Mouse (Mus musculus): ENCODE measurements around the gene Ankrd54. TPM values are rescaled to one million over a fixed set of nuclear protein-coding genes. Genes with fewer than 3 reads are reported as not detected.

Ankrd54 gene
- polyA plus RNA-seq (2014; fragmentation: Nextera tagmentation; extraction: Ambion mirVana): 20.2 and 23.0 TPM in 2 replicates

DNA sequence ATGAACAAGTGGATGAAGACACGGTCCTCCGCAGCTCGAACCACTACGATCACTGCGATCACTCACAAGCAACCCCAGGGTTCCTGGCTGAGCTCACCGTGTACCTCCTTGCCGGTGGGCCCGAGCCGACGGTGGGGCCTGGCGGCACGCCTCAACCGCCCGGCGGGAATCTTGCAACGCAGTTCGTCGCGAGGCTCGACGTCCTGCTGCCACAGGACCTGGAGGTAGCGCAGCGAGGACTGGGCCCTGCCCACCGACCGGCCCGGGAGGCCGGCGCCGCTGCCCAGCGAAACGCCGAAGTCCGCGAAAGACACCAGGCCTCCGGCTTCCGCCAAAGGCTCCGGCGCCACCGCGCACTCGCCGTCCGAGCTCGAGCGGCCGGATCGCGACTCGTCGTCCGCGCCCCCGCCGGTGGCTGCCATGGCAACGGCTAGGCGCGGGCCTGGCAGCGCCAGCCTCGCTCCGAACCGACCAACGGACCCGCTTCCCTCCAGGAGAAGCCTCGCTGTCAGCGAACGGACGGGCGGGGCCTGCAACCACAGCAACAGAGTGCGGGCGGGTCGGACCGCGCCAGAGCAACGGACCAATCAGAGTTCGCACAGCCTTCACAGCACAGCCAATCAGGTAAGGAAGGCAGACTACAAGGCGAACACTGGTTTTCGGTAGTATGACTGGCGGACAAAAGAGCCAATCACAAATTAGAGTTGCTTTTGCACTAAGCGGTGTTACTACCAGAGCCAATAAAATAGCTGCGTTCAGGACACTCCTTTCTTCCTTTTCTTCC is at the start of gene Ankrd54:
Gene Ankrd54, minus strand, starts transcription at position 518 of the 784 bp plus-strand sequence.
- peaks cover 35% of the 10 kb centered on the region for H3K36me3 ChIP-seq (ENCODE audit: control insufficient read depth, insufficient read depth, low read length)
- under 1% methylated on average over 79 of the region's 80 CpGs for WGBS
- H3K4me3 ChIP-seq (ENCODE audit: control insufficient read depth in 1 of 2, insufficient read depth in 1 of 2, low read depth in 1 of 2, low read length in 2 of 2): peak within 1 kb of the TSS; percentile 77 to 93
- H3K9me3 ChIP-seq (ENCODE audit: control insufficient read depth, low read length): no peaks in the 10 kb centered on the region
- no peaks in the 10 kb centered on the region for H3K27me3 ChIP-seq (ENCODE audit: control insufficient read depth, insufficient read depth, low read length)
- H3K27ac ChIP-seq (replicated peaks in 1 of 2; ENCODE audit: control insufficient read depth in 1 of 2, insufficient read depth in 1 of 2, low read depth in 2 of 2, low read length in 2 of 2): peak within 1 kb of the TSS; percentile 64 to 77
- peak within 1 kb of the TSS; percentile 90 for H3K9ac ChIP-seq (ENCODE audit: low read length)
- peak within 1 kb of the TSS; percentile 89 for H3K4me2 ChIP-seq (ENCODE audit: low read length)
- ATAC-seq (ENCODE audit: insufficient number of reproducible peaks, insufficient read depth, low FRiP score, low read depth): peak; percentile 100
- peaks cover 0 to 13% of the 10 kb centered on the region in 2 experiments; a peak in 2 of 4 replicates for H3K4me1 ChIP-seq (ENCODE audit: control insufficient read depth in 2 of 2, insufficient read depth in 2 of 2, low read length in 2 of 2)

GRCm38 (mm10) chr15:79111774-79112173 is 49.1 kb upstream of the Ankrd54 start:
- peak overlapping the region; percentile 95 to 98 for H3K27ac ChIP-seq (replicated peaks in 1 of 2; ENCODE audit: control insufficient read depth in 1 of 2, insufficient read depth in 1 of 2, low read depth in 2 of 2, low read length in 2 of 2)
- peak; percentile 65 for ATAC-seq (ENCODE audit: insufficient number of reproducible peaks, insufficient read depth, low FRiP score, low read depth)
- H3K4me2 ChIP-seq (ENCODE audit: low read length): peak overlapping the region; percentile 95
- peaks cover 26 to 37% of the 10 kb centered on the region in 2 experiments for H3K4me1 ChIP-seq (ENCODE audit: control insufficient read depth in 2 of 2, insufficient read depth in 2 of 2, low read length in 2 of 2)
- H3K9ac ChIP-seq (ENCODE audit: low read length): peak overlapping the region; percentile 99
- H3K9me3 ChIP-seq (ENCODE audit: control insufficient read depth, low read length): no peaks in the 10 kb centered on the region
- no peaks in the 10 kb centered on the region for H3K27me3 ChIP-seq (ENCODE audit: control insufficient read depth, insufficient read depth, low read length)
- peak overlapping the region; percentile 26; a peak in 3 of 4 replicates for H3K4me3 ChIP-seq (ENCODE audit: control insufficient read depth in 1 of 2, insufficient read depth in 1 of 2, low read depth in 1 of 2, low read length in 2 of 2)
- 10% methylated on average over 4 of the region's 4 CpGs for WGBS
- H3K36me3 ChIP-seq (ENCODE audit: control insufficient read depth, insufficient read depth, low read length): peaks cover 42% of the 10 kb centered on the region

DNA sequence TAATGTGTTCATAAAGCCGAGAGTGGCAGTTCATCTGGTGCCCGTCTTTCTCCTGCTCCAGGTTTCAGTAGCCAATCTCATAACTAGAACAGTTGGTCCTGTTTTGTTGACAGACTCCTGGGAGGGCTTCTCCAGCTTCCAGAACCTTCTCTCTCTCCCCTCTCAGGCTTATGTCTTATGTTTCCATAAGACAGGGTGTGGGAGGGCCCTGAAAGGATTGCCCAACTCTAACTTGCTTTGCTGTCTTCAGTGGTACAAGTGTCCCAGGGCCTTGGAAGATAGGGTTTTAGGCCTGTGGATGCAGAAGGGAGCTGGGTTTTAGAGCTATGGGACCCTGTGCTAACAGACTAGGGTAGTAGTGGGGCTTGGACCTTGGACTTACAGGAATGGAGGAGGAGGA is 47.8 kb upstream of the Ankrd54 start:
- Histone ChIP-seq H3K4me1 (ENCODE audit: control insufficient read depth in 2 of 2, insufficient read depth in 2 of 2, low read length in 2 of 2) (peaks cover 26 to 37% of the 10 kb centered on the region in 2 experiments), H3K27me3 (ENCODE audit: control insufficient read depth, insufficient read depth, low read length) (no peaks in the 10 kb centered on the region), H3K4me2 (ENCODE audit: low read length) (peak overlapping the region; percentile 95), H3K36me3 (ENCODE audit: control insufficient read depth, insufficient read depth, low read length) (peaks cover 30% of the 10 kb centered on the region), H3K4me3 (ENCODE audit: control insufficient read depth in 1 of 2, insufficient read depth in 1 of 2, low read depth in 1 of 2, low read length in 2 of 2) (peak overlapping the region; percentile 94 to 95), H3K9ac (ENCODE audit: low read length) (peak overlapping the region; percentile 99), H3K27ac (replicated peaks in 1 of 2; ENCODE audit: control insufficient read depth in 1 of 2, insufficient read depth in 1 of 2, low read depth in 2 of 2, low read length in 2 of 2) (peak overlapping the region; percentile 95 to 98), H3K9me3 (ENCODE audit: control insufficient read depth, low read length) (no peaks in the 10 kb centered on the region)
- WGBS: 46% methylated on average over 2 of the region's 2 CpGs
- no peak for ATAC-seq (ENCODE audit: insufficient number of reproducible peaks, insufficient read depth, low FRiP score, low read depth)

DNA sequence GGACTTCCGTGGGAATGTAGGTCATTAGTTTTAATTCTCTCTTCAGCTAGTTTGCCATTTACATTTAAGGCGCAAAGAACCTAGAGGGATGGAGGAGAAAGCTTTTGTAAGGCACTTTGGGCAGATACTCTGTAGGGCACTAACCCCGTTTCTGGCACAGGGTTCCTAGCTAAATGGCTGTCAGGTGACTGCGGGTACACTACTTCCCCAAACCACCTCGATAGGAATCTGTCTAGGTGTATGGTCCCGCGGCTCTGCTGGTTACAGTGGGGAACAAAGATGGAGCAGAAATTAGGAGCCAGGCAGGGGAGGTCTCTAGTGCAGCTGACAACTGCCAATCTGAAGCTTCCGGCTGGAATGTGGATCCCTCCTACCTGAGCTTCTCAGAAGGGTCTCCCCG is 47.3 kb upstream of the Ankrd54 start:
- Histone ChIP-seq H3K4me1 (ENCODE audit: control insufficient read depth in 2 of 2, insufficient read depth in 2 of 2, low read length in 2 of 2) (peaks cover 26 to 37% of the 10 kb centered on the region in 2 experiments), H3K4me2 (ENCODE audit: low read length) (peak overlapping the region; percentile 95), H3K4me3 (ENCODE audit: control insufficient read depth in 1 of 2, insufficient read depth in 1 of 2, low read depth in 1 of 2, low read length in 2 of 2) (peak overlapping the region; percentile 94 to 95), H3K27ac (replicated peaks in 1 of 2; ENCODE audit: control insufficient read depth in 1 of 2, insufficient read depth in 1 of 2, low read depth in 2 of 2, low read length in 2 of 2) (peak overlapping the region; percentile 95 to 98), H3K36me3 (ENCODE audit: control insufficient read depth, insufficient read depth, low read length) (peaks cover 25% of the 10 kb centered on the region), H3K9me3 (ENCODE audit: control insufficient read depth, low read length) (no peaks in the 10 kb centered on the region), H3K9ac (ENCODE audit: low read length) (peak overlapping the region; percentile 99), H3K27me3 (ENCODE audit: control insufficient read depth, insufficient read depth, low read length) (no peaks in the 10 kb centered on the region)
- ATAC-seq (ENCODE audit: insufficient number of reproducible peaks, insufficient read depth, low FRiP score, low read depth): no peak
- WGBS: 9% methylated on average over 9 of the region's 9 CpGs

DNA sequence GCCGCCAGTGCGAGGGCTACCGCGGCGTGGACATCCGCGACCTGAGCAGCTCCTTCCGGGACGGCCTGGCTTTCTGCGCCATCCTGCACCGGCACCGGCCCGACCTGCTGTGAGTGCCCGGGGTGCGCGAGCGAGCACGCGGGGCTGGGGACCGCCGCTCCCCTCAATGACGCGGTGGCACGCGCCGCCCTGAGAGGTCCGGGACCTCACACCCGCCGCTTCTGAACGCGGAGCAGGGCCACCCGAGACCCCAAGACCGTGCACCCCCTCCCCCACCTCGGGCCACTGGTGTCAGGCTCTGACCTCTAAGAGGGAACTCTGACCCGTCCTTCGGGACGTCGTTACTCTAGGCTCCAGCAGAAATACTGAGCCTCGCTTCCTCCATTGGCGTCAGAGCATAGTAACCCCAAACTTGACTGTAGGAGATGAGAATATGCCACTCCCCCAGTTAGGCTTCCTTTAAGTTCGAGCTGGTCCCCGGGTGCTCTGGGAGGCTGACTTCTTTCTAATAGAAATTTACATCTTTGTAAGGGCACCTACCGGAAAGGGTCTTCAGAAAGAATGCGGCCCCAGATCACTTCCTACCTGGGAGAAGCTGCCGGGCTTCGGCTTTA is 46.7 kb upstream of the Ankrd54 start:
- peak; percentile 16; the same call in 1 of the 2 replicates for ATAC-seq (ENCODE audit: insufficient number of reproducible peaks, insufficient read depth, low FRiP score, low read depth)
- H3K36me3 ChIP-seq (ENCODE audit: control insufficient read depth, insufficient read depth, low read length): peaks cover 19% of the 10 kb centered on the region
- peak overlapping the region; percentile 94 to 95 for H3K4me3 ChIP-seq (ENCODE audit: control insufficient read depth in 1 of 2, insufficient read depth in 1 of 2, low read depth in 1 of 2, low read length in 2 of 2)
- no peaks in the 10 kb centered on the region for H3K27me3 ChIP-seq (ENCODE audit: control insufficient read depth, insufficient read depth, low read length)
- H3K9ac ChIP-seq (ENCODE audit: low read length): peak overlapping the region; percentile 99
- peaks cover 26 to 37% of the 10 kb centered on the region in 2 experiments for H3K4me1 ChIP-seq (ENCODE audit: control insufficient read depth in 2 of 2, insufficient read depth in 2 of 2, low read length in 2 of 2)
- peak overlapping the region; percentile 95 to 98 for H3K27ac ChIP-seq (replicated peaks in 1 of 2; ENCODE audit: control insufficient read depth in 1 of 2, insufficient read depth in 1 of 2, low read depth in 2 of 2, low read length in 2 of 2)
- no peaks in the 10 kb centered on the region for H3K9me3 ChIP-seq (ENCODE audit: control insufficient read depth, low read length)
- under 1% methylated on average over 45 of the region's 46 CpGs for WGBS
- H3K4me2 ChIP-seq (ENCODE audit: low read length): peak overlapping the region; percentile 95

- peak; percentile 71 for ATAC-seq (ENCODE audit: insufficient number of reproducible peaks, insufficient read depth, low FRiP score, low read depth)
- Histone ChIP-seq H3K36me3 (ENCODE audit: control insufficient read depth, insufficient read depth, low read length) (peaks cover 12% of the 10 kb centered on the region), H3K4me1 (ENCODE audit: control insufficient read depth in 2 of 2, insufficient read depth in 2 of 2, low read length in 2 of 2) (peaks cover 26 to 37% of the 10 kb centered on the region in 2 experiments), H3K27ac (replicated peaks in 1 of 2; ENCODE audit: control insufficient read depth in 1 of 2, insufficient read depth in 1 of 2, low read depth in 2 of 2, low read length in 2 of 2) (peak within 1 kb of the TSS; percentile 95 to 98), H3K27me3 (ENCODE audit: control insufficient read depth, insufficient read depth, low read length) (no peaks in the 10 kb centered on the region), H3K9me3 (ENCODE audit: control insufficient read depth, low read length) (no peaks in the 10 kb centered on the region), H3K4me3 (ENCODE audit: control insufficient read depth in 1 of 2, insufficient read depth in 1 of 2, low read depth in 1 of 2, low read length in 2 of 2) (peak within 1 kb of the TSS; percentile 94 to 95), H3K4me2 (ENCODE audit: low read length) (peak within 1 kb of the TSS; percentile 95), H3K9ac (ENCODE audit: low read length) (peak within 1 kb of the TSS; percentile 99)
- under 1% methylated on average over 48 of the region's 85 CpGs for WGBS
Measured at GRCm38 (mm10) chr15:79108421-79109320, 46.0 kb upstream of the Ankrd54 start, which contains the start of gene Micall1. Micall1 (plus strand) TSS chr15:79108898.

DNA sequence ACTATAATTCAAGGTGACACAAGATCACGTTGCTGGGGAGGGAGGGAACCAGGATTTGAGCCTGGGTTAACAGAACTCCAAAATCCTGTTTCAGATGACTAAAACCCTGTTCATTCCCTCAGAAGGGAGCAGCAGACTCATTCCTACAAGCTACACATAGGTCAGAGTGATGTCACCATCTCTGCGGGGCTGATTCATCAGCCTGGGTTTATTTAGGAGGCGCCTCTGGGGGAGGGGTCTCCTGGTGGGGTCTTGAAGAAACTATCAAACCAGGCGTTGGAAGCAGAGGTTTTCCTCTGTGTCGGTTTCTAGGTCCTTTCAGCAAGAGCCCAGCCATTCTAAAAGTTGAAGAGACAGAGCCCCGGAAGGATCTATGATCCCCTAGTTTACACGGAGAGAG is 45.3 kb upstream of the Ankrd54 start:
- no peak for ATAC-seq (ENCODE audit: insufficient number of reproducible peaks, insufficient read depth, low FRiP score, low read depth)
- 15% methylated on average over 7 of the region's 7 CpGs for WGBS
- Histone ChIP-seq H3K36me3 (ENCODE audit: control insufficient read depth, insufficient read depth, low read length) (peaks cover 5% of the 10 kb centered on the region), H3K9ac (ENCODE audit: low read length) (peak overlapping the region; percentile 99), H3K4me1 (ENCODE audit: control insufficient read depth in 2 of 2, insufficient read depth in 2 of 2, low read length in 2 of 2) (peaks cover 26 to 37% of the 10 kb centered on the region in 2 experiments), H3K27me3 (ENCODE audit: control insufficient read depth, insufficient read depth, low read length) (no peaks in the 10 kb centered on the region), H3K27ac (replicated peaks in 1 of 2; ENCODE audit: control insufficient read depth in 1 of 2, insufficient read depth in 1 of 2, low read depth in 2 of 2, low read length in 2 of 2) (peak overlapping the region; percentile 80 to 98), H3K4me2 (ENCODE audit: low read length) (peak overlapping the region; percentile 95), H3K9me3 (ENCODE audit: control insufficient read depth, low read length) (no peaks in the 10 kb centered on the region), H3K4me3 (ENCODE audit: control insufficient read depth in 1 of 2, insufficient read depth in 1 of 2, low read depth in 1 of 2, low read length in 2 of 2) (peak overlapping the region; percentile 94 to 95; a peak in 3 of 4 replicates)
